In the genomic region with DNA sequence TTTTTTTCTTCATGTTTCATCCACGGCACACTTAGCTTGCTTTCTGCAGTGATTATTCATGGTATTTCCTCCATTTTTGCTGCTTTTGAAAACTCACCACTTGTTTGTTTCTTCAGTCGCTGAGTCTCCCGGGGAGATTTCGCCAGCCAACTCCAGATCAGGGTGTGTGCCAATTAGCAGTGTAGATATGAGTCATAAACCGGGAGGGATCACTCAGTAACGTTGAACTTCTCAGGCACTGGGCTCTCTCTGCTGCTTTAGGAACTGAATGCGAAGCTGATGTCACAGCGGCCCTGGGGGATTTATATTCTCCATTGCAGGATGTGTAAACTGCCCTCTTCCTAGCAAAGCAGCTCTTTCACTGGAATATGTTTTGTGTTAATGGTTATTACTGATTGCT, we compare ENCODE assay signal across 8 mouse cellular contexts. TPM values are rescaled to one million over a fixed set of nuclear protein-coding genes. Genes with fewer than 3 reads are reported as not detected.
A peak's percentile ranks its signal among the peaks of the same experiment; 100 is the strongest.
DNase-seq lines count a peak whose midpoint lies in the region; ATAC-seq and TF ChIP-seq lines count a peak whose summit lies in the region.

No protein-coding gene starts in this region.

- intact Hi-C loops in left cerebral cortex, postnatal 25 days (cut with DNase I), result no loop called here

- H3K4me1 ChIP-seq in forebrain, postnatal 0 days (ENCODE audit: insufficient read depth), result no peaks in the 10 kb centered on the region
- no peaks in the 10 kb centered on the region for H3K4me1 ChIP-seq in forebrain, embryonic 15.5 days
- no peaks in the 10 kb centered on the region; a peak in 1 of 4 replicates for H3K4me1 ChIP-seq in heart, embryonic 14.5 days (ENCODE audit: control insufficient read depth in 2 of 2, insufficient read depth in 2 of 2, low read length in 2 of 2)
- peaks cover 9% of the 10 kb centered on the region for H3K4me1 ChIP-seq in stomach, embryonic 15.5 days

- H3K4me2 ChIP-seq in forebrain, postnatal 0 days (ENCODE audit: low read depth), result no peak overlapping the region
- no peak overlapping the region for H3K4me2 ChIP-seq in forebrain, embryonic 15.5 days (replicated peaks)
- no peak overlapping the region for H3K4me2 ChIP-seq in heart, embryonic 14.5 days (ENCODE audit: low read length)
- no peak overlapping the region for H3K4me2 ChIP-seq in stomach, embryonic 15.5 days

- ATAC-seq in forebrain, postnatal 0 days, result no peak
- ATAC-seq in forebrain, embryonic 15.5 days (replicated peaks), result no peak
- ATAC-seq in heart, embryonic 14.5 days (ENCODE audit: insufficient number of reproducible peaks, insufficient read depth, low FRiP score, low read depth), result 0 out of 2 replicates have a peak, but pooled peaks have one; percentile 50
- ATAC-seq in stomach, embryonic 15.5 days (ENCODE audit: insufficient read depth, low FRiP score, low read depth), result peak; percentile 58; the same call in 1 of the 2 replicates

- H3K9me3 ChIP-seq in forebrain, postnatal 0 days (ENCODE audit: low read length), result no peaks in the 10 kb centered on the region
- H3K9me3 ChIP-seq in forebrain, embryonic 15.5 days, result no peaks in the 10 kb centered on the region
- H3K9me3 ChIP-seq in heart, embryonic 14.5 days (ENCODE audit: control insufficient read depth, low read length), result no peaks in the 10 kb centered on the region
- no peaks in the 10 kb centered on the region for H3K9me3 ChIP-seq in stomach, embryonic 15.5 days

- no peak overlapping the region for H3K27ac ChIP-seq in forebrain, postnatal 0 days (ENCODE audit: low read depth, low read length)
- H3K27ac ChIP-seq in forebrain, embryonic 15.5 days (replicated peaks), result no peak overlapping the region
- H3K27ac ChIP-seq in heart, embryonic 14.5 days (replicated peaks in 1 of 2; ENCODE audit: control insufficient read depth in 1 of 2, insufficient read depth in 1 of 2, low read depth in 2 of 2, low read length in 2 of 2), result peak overlapping the region; percentile 7 to 33; a peak in 1 of 4 replicates
- H3K27ac ChIP-seq in stomach, embryonic 15.5 days, result peak overlapping the region; percentile 64

- H3K36me3 ChIP-seq in forebrain, postnatal 0 days (ENCODE audit: insufficient read depth), result no peaks in the 10 kb centered on the region
- H3K36me3 ChIP-seq in forebrain, embryonic 15.5 days, result no peaks in the 10 kb centered on the region
- H3K36me3 ChIP-seq in heart, embryonic 14.5 days (ENCODE audit: control insufficient read depth, insufficient read depth, low read length), result 0 out of 2 replicates have a peak, but pooled peaks cover 3% of the 10 kb centered on the region
- no peaks in the 10 kb centered on the region for H3K36me3 ChIP-seq in stomach, embryonic 15.5 days

- 49% methylated on average over 8 of the region's 8 CpGs for WGBS in forebrain, postnatal 0 days
- WGBS in forebrain, embryonic 15.5 days, result 53% methylated on average over 8 of the region's 8 CpGs
- WGBS in heart, embryonic 14.5 days, result 46% methylated on average over 8 of the region's 8 CpGs
- WGBS in stomach, embryonic 15.5 days, result 47% methylated on average over 8 of the region's 8 CpGs

- no peak overlapping the region for H3K4me3 ChIP-seq in forebrain, postnatal 0 days (ENCODE audit: low read depth, low read length)
- no peak overlapping the region for H3K4me3 ChIP-seq in forebrain, embryonic 15.5 days
- H3K4me3 ChIP-seq in heart, embryonic 14.5 days (ENCODE audit: control insufficient read depth in 1 of 2, insufficient read depth in 1 of 2, low read depth in 1 of 2, low read length in 2 of 2), result no peak overlapping the region
- H3K4me3 ChIP-seq in stomach, embryonic 15.5 days (replicated peaks), result no peak overlapping the region

- H3K9ac ChIP-seq in forebrain, postnatal 0 days, result no peak overlapping the region
- H3K9ac ChIP-seq in forebrain, embryonic 15.5 days (replicated peaks), result no peak overlapping the region
- H3K9ac ChIP-seq in heart, embryonic 14.5 days (ENCODE audit: low read length), result no peak overlapping the region
- no peak overlapping the region for H3K9ac ChIP-seq in stomach, embryonic 15.5 days

- TF ChIP-seq CTCF in forebrain, postnatal 0 days (IDR thresholded peaks at IDR 0.05; ENCODE audit: low read depth), result no peak

- peak; percentile 22 for DNase-seq in forebrain, postnatal 0 days
- DNase-seq in adrenal gland, adult 8-10 months, result peak; percentile 61
- DNase-seq in left cerebral cortex, postnatal 25 days (ENCODE audit: low spot score in 2 of 2), result peak; percentile 21 to 77
- no peak for DNase-seq in yolk sac, embryonic 10.5 days (ENCODE audit: low spot score)
- DNase-seq in cerebellum, adult 8-10 months, result no peak

- no peaks in the 10 kb centered on the region for H3K27me3 ChIP-seq in forebrain, postnatal 0 days (ENCODE audit: insufficient read depth, low read length)
- H3K27me3 ChIP-seq in forebrain, embryonic 15.5 days, result no peaks in the 10 kb centered on the region
- H3K27me3 ChIP-seq in heart, embryonic 14.5 days (ENCODE audit: control insufficient read depth, insufficient read depth, low read length), result no peaks in the 10 kb centered on the region
- no peaks in the 10 kb centered on the region for H3K27me3 ChIP-seq in stomach, embryonic 15.5 days (replicated peaks)

RNA-seq across cellular contexts. Expression of gene Gk5, which starts 15.8 kb away (rescaled TPM):
- total RNA-seq in forebrain, postnatal 0 days (2014; rRNA removed), result 6.1 and 6.7 TPM in 2 replicates
- 1.2 and 2.4 TPM in 2 replicates for polyA plus RNA-seq in forebrain, postnatal 0 days (2015; fragmentation: Nextera tagmentation; extraction: Ambion mirVana)
- 1.9 and 2.5 TPM in 2 replicates for polyA plus RNA-seq in forebrain, embryonic 15.5 days (2015; fragmentation: Nextera tagmentation; extraction: Ambion mirVana)
- total RNA-seq in adrenal gland, adult 8-10 months (2022), result 10 to 100 TPM in 2 of 4 experiments, 1 to 10 TPM in 2; 7.1 to 15.3 (median 10.7) TPM
- 3.4 and 3.9 TPM in 2 replicates for polyA plus RNA-seq in heart, embryonic 14.5 days (2014; fragmentation: Nextera tagmentation; extraction: Ambion mirVana)
- 1 to 10 TPM; 3.5 to 5.0 TPM for total RNA-seq in left cerebral cortex, postnatal 25 days (2021)
- polyA plus RNA-seq in stomach, embryonic 15.5 days (2015; fragmentation: Nextera tagmentation; extraction: Ambion mirVana), result 8.5 and 9.6 TPM in 2 replicates

Comparison
In these comparisons a context has a peak if more than half of its experiments do, and no peak if none do; other contexts are left out.
1. ATAC-seq: peak in heart, embryonic 14.5 days (single experiment) and stomach, embryonic 15.5 days (single experiment); none in forebrain, postnatal 0 days (single experiment) and forebrain, embryonic 15.5 days (single experiment).
2. DNase-seq: peak in forebrain, postnatal 0 days (single experiment), adrenal gland, adult 8-10 months (single experiment) and left cerebral cortex, postnatal 25 days (2 of 2); none in yolk sac, embryonic 10.5 days (single experiment) and cerebellum, adult 8-10 months (single experiment).
3. H3K27ac ChIP-seq: peak in heart, embryonic 14.5 days (2 of 2) and stomach, embryonic 15.5 days (single experiment); none in forebrain, postnatal 0 days (single experiment) and forebrain, embryonic 15.5 days (single experiment).